Mouse (Mus musculus): ENCODE measurements at regions not wholly inside any gene's neighbourhood (a gene's known extent, or its start where the extent isn't known, plus 50 kb on each side); places are given as distances from the start of the nearest gene placed in this dataset.
A peak's percentile ranks its signal among the peaks of the same experiment; 100 is the strongest.

- H3K4me3 ChIP-seq (ENCODE audit: control insufficient read depth in 1 of 2, insufficient read depth in 1 of 2, low read depth in 2 of 2, low read length in 2 of 2): no peak overlapping the region
- peak overlapping the region; percentile 23; the same call in 1 of the 2 replicates for H3K27ac ChIP-seq (ENCODE audit: control insufficient read depth, low read depth, low read length)
- no peaks in the 10 kb centered on the region for H3K27me3 ChIP-seq (ENCODE audit: control insufficient read depth in 1 of 2, insufficient read depth in 2 of 2, low read length in 2 of 2)
- no peaks in the 10 kb centered on the region for H3K9me3 ChIP-seq (replicated peaks; ENCODE audit: insufficient read depth, low read length)
- H3K9ac ChIP-seq (ENCODE audit: control insufficient read depth, low read depth, low read length, poor library complexity, severe bottlenecking): no peak overlapping the region
- H3K4me1 ChIP-seq (ENCODE audit: control insufficient read depth in 1 of 2, insufficient read depth in 2 of 2, low read length in 2 of 2): peaks cover 33 to 71% of the 10 kb centered on the region in 2 experiments
- H3K36me3 ChIP-seq (ENCODE audit: control insufficient read depth in 1 of 2, insufficient read depth in 2 of 2, low read length in 2 of 2): peaks cover 0 to 70% of the 10 kb centered on the region in 2 experiments; a peak in 2 of 4 replicates
- DNase-seq (ENCODE audit: low read depth, low spot score): peak; percentile 15
- H3K79me2 ChIP-seq (ENCODE audit: control insufficient read depth, insufficient read depth, low read length, poor library complexity): no peaks in the 10 kb centered on the region
- TF ChIP-seq USF2 (IDR thresholded peaks at IDR 0.05; ENCODE audit: borderline replicate concordance in 1 of 2, insufficient read depth in 1 of 2, low read depth in 1 of 2, low read length in 2 of 2) (no peak), ZKSCAN1 (IDR thresholded peaks at IDR 0.05; ENCODE audit: low read depth, low read length) (no peak), POLR2A (IDR thresholded peaks at IDR 0.05; ENCODE audit: control insufficient read depth in 1 of 2, insufficient read depth in 1 of 2, low read depth in 1 of 2, low read length in 2 of 2, poor library complexity in 1 of 2) (no peak), MEF2A (IDR thresholded peaks at IDR 0.05; ENCODE audit: extremely low read depth, insufficient replicate concordance, low read depth, low read length, poor library complexity, severe bottlenecking) (no peak), E2F4 (IDR thresholded peaks at IDR 0.05; ENCODE audit: borderline replicate concordance, low read depth, low read length) (no peak), KAT2A (conservative IDR thresholded peaks at IDR 0.05; ENCODE audit: low read depth, low read length) (no peak), POLR2AphosphoS5 (IDR thresholded peaks at IDR 0.05; ENCODE audit: borderline replicate concordance, low read depth, low read length) (no peak), MXI1 (IDR thresholded peaks at IDR 0.05; ENCODE audit: low read depth, low read length) (no peak)
Measured at GRCm38 (mm10) chr13:107575025-107575424, 469.2 kb upstream of the Smim15 start.

- Histone ChIP-seq H3K27ac (ENCODE audit: control insufficient read depth, low read depth, low read length) (peak overlapping the region; percentile 97), H3K9ac (ENCODE audit: control insufficient read depth, low read depth, low read length, poor library complexity, severe bottlenecking) (peak overlapping the region; percentile 55), H3K79me2 (ENCODE audit: control insufficient read depth, insufficient read depth, low read length, poor library complexity) (no peaks in the 10 kb centered on the region), H3K4me1 (ENCODE audit: control insufficient read depth in 1 of 2, insufficient read depth in 2 of 2, low read length in 2 of 2) (peaks cover 38 to 71% of the 10 kb centered on the region in 2 experiments), H3K27me3 (ENCODE audit: control insufficient read depth in 1 of 2, insufficient read depth in 2 of 2, low read length in 2 of 2) (no peaks in the 10 kb centered on the region), H3K9me3 (replicated peaks; ENCODE audit: insufficient read depth, low read length) (no peaks in the 10 kb centered on the region), H3K36me3 (ENCODE audit: control insufficient read depth in 1 of 2, insufficient read depth in 2 of 2, low read length in 2 of 2) (peaks cover 0 to 67% of the 10 kb centered on the region in 2 experiments; a peak in 2 of 4 replicates), H3K4me3 (ENCODE audit: control insufficient read depth in 1 of 2, insufficient read depth in 1 of 2, low read depth in 2 of 2, low read length in 2 of 2) (peak overlapping the region; percentile 32 to 39)
- peak; percentile 87 for DNase-seq (ENCODE audit: low read depth, low spot score)
- TF ChIP-seq BHLHE40 (IDR thresholded peaks at IDR 0.05; ENCODE audit: borderline replicate concordance, low read depth, low read length) (no peak), USF1 (IDR thresholded peaks at IDR 0.05; ENCODE audit: low read depth, low read length) (no peak), ELF1 (IDR thresholded peaks at IDR 0.05; ENCODE audit: low read depth, low read length) (no peak), NELFE (IDR thresholded peaks at IDR 0.05; ENCODE audit: low read depth, low read length) (peak; percentile 37; the same call in 1 of the 2 replicates), MXI1 (IDR thresholded peaks at IDR 0.05; ENCODE audit: low read depth, low read length) (no peak), MAZ (IDR thresholded peaks at IDR 0.05; ENCODE audit: low read depth, low read length) (peak; percentile 71), SIN3A (IDR thresholded peaks at IDR 0.05; ENCODE audit: low read length) (peak; percentile 61), NRF1 (IDR thresholded peaks at IDR 0.05; ENCODE audit: insufficient read depth, low read depth, low read length, poor library complexity, severe bottlenecking) (no peak), USF2 (IDR thresholded peaks at IDR 0.05; ENCODE audit: borderline replicate concordance in 1 of 2, insufficient read depth in 1 of 2, low read depth in 1 of 2, low read length in 2 of 2) (no peak), MAFK (IDR thresholded peaks at IDR 0.05; ENCODE audit: borderline replicate concordance, low read depth, low read length) (no peak), GABPA (IDR thresholded peaks at IDR 0.05; ENCODE audit: low read depth, low read length) (peak; percentile 78; the same call in 1 of the 2 replicates), MAX (IDR thresholded peaks at IDR 0.05; ENCODE audit: low read length) (peak; percentile 40; the same call in 1 of the 2 replicates), UBTF (IDR thresholded peaks at IDR 0.05; ENCODE audit: borderline replicate concordance, insufficient read depth, low read depth, low read length) (no peak), EP300 (IDR thresholded peaks at IDR 0.05; ENCODE audit: low read depth in 1 of 2, low read length in 2 of 2) (peak; percentile 87 to 91), POLR2AphosphoS2 (IDR thresholded peaks at IDR 0.05; ENCODE audit: low read length) (no peak), ZC3H11A (IDR thresholded peaks at IDR 0.05; ENCODE audit: low read depth, low read length) (no peak), TCF12 (IDR thresholded peaks at IDR 0.05; ENCODE audit: low read depth, low read length) (peak; percentile 63), JUND (IDR thresholded peaks at IDR 0.05; ENCODE audit: low read depth, low read length) (peak; percentile 91), CHD1 (IDR thresholded peaks at IDR 0.05; ENCODE audit: low read depth, low read length) (no peak), RCOR1 (IDR thresholded peaks at IDR 0.05; ENCODE audit: low read depth, low read length) (no peak), GATA1 (IDR thresholded peaks at IDR 0.05; ENCODE audit: low read depth, low read length) (peak; percentile 66), ZNF384 (IDR thresholded peaks at IDR 0.05; ENCODE audit: low read depth, low read length) (no peak)
Measured at GRCm38 (mm10) chr13:107573499-107574355, 470.5 kb upstream of the Smim15 start.
